Mouse (Mus musculus): ENCODE measurements at regions not wholly inside any gene's neighbourhood (a gene's known extent, or its start where the extent isn't known, plus 50 kb on each side); places are given as distances from the start of the nearest gene placed in this dataset.
A peak's percentile ranks its signal among the peaks of the same experiment; 100 is the strongest.
"Not testable (repeated sequence)": the region's sequence is repeated elsewhere in the genome, so short reads cannot be mapped to it uniquely, and the experiment has no call there.

- ATAC-seq (ENCODE audit: low FRiP score, low TSS enrichment), result no peak
- no peaks in the 10 kb centered on the region for H3K36me3 ChIP-seq (ENCODE audit: insufficient read depth, low read length)
- H3K4me3 ChIP-seq (ENCODE audit: low read length), result no peak overlapping the region
- H3K9me3 ChIP-seq (ENCODE audit: low read length), result no peaks in the 10 kb centered on the region
- H3K9ac ChIP-seq (replicated peaks; ENCODE audit: low read length), result no peak overlapping the region
- H3K27ac ChIP-seq (ENCODE audit: low read length), result no peak overlapping the region
- H3K4me2 ChIP-seq (replicated peaks; ENCODE audit: low read depth, low read length), result no peak overlapping the region
- H3K27me3 ChIP-seq (ENCODE audit: insufficient read depth, low read length), result no peaks in the 10 kb centered on the region
- H3K4me1 ChIP-seq (ENCODE audit: insufficient read depth, low read length), result no peaks in the 10 kb centered on the region
- WGBS, result 78% methylated on average over 7 of the region's 7 CpGs
These were observed 157.4 kb downstream of the Prdm2 start for GRCm38 (mm10) chr4:143055371-143055770.

GRCm38 (mm10) chr4:143053029-143053428 lies 159.8 kb downstream of the Prdm2 start:
- ATAC-seq (ENCODE audit: low FRiP score, low TSS enrichment), result no peak
- Histone ChIP-seq H3K36me3 (ENCODE audit: insufficient read depth, low read length) (no peaks in the 10 kb centered on the region), H3K9me3 (ENCODE audit: low read length) (no peaks in the 10 kb centered on the region), H3K27me3 (ENCODE audit: insufficient read depth, low read length) (no peaks in the 10 kb centered on the region), H3K9ac (replicated peaks; ENCODE audit: low read length) (no peak overlapping the region), H3K27ac (ENCODE audit: low read length) (no peak overlapping the region), H3K4me3 (ENCODE audit: low read length) (no peak overlapping the region), H3K4me2 (replicated peaks; ENCODE audit: low read depth, low read length) (no peak overlapping the region), H3K4me1 (ENCODE audit: insufficient read depth, low read length) (no peaks in the 10 kb centered on the region)
- WGBS, result 86% methylated on average over 5 of the region's 5 CpGs

- 83% methylated on average over 1 of the region's 1 CpGs for WGBS
These were observed 161.6 kb downstream of the Prdm2 start for GRCm38 (mm10) chr4:143051205-143051604.

GRCm38 (mm10) chr4:143045245-143045644 lies 167.6 kb downstream of the Prdm2 start:
- ATAC-seq (ENCODE audit: low FRiP score, low TSS enrichment), result no peak
- Histone ChIP-seq H3K9me3 (ENCODE audit: low read length) (no peaks in the 10 kb centered on the region), H3K27me3 (ENCODE audit: insufficient read depth, low read length) (no peaks in the 10 kb centered on the region), H3K36me3 (ENCODE audit: insufficient read depth, low read length) (no peaks in the 10 kb centered on the region), H3K9ac (replicated peaks; ENCODE audit: low read length) (no peak overlapping the region), H3K4me1 (ENCODE audit: insufficient read depth, low read length) (no peaks in the 10 kb centered on the region), H3K27ac (ENCODE audit: low read length) (no peak overlapping the region), H3K4me2 (replicated peaks; ENCODE audit: low read depth, low read length) (no peak overlapping the region), H3K4me3 (ENCODE audit: low read length) (no peak overlapping the region)
- 35% methylated on average over 7 of the region's 7 CpGs for whole genome bisulfite sequencing

More at GRCm38 (mm10) chr4:143051205-143051604, 161.6 kb downstream of the Prdm2 start:
- ATAC-seq (ENCODE audit: low FRiP score, low TSS enrichment), result no peak
- H3K4me1 ChIP-seq (ENCODE audit: insufficient read depth, low read length), result no peaks in the 10 kb centered on the region
- H3K9ac ChIP-seq (replicated peaks; ENCODE audit: low read length), result no peak overlapping the region
- no peaks in the 10 kb centered on the region for H3K36me3 ChIP-seq (ENCODE audit: insufficient read depth, low read length)
- H3K27me3 ChIP-seq (ENCODE audit: insufficient read depth, low read length), result no peaks in the 10 kb centered on the region
- no peak overlapping the region for H3K27ac ChIP-seq (ENCODE audit: low read length)
- H3K9me3 ChIP-seq (ENCODE audit: low read length), result no peaks in the 10 kb centered on the region
- H3K4me2 ChIP-seq (replicated peaks; ENCODE audit: low read depth, low read length), result no peak overlapping the region
- H3K4me3 ChIP-seq (ENCODE audit: low read length), result no peak overlapping the region

GRCm38 (mm10) chr4:143042806-143043205 lies 170.0 kb downstream of the Prdm2 start:
- no peaks in the 10 kb centered on the region for H3K4me1 ChIP-seq (ENCODE audit: insufficient read depth, low read length)
- H3K4me3 ChIP-seq (ENCODE audit: low read length), result no peak overlapping the region
- H3K27ac ChIP-seq (ENCODE audit: low read length), result no peak overlapping the region
- no peaks in the 10 kb centered on the region for H3K36me3 ChIP-seq (ENCODE audit: insufficient read depth, low read length)
- H3K9ac ChIP-seq (replicated peaks; ENCODE audit: low read length), result no peak overlapping the region
- H3K4me2 ChIP-seq (replicated peaks; ENCODE audit: low read depth, low read length), result no peak overlapping the region
- ATAC-seq (ENCODE audit: low FRiP score, low TSS enrichment), result no peak
- WGBS, result 67% methylated on average over 6 of the region's 6 CpGs
- no peaks in the 10 kb centered on the region for H3K27me3 ChIP-seq (ENCODE audit: insufficient read depth, low read length)
- no peaks in the 10 kb centered on the region for H3K9me3 ChIP-seq (ENCODE audit: low read length)

- Histone ChIP-seq H3K27ac (ENCODE audit: low read length) (no peak overlapping the region), H3K9ac (replicated peaks; ENCODE audit: low read length) (no peak overlapping the region), H3K9me3 (ENCODE audit: low read length) (no peaks in the 10 kb centered on the region), H3K36me3 (ENCODE audit: insufficient read depth, low read length) (no peaks in the 10 kb centered on the region), H3K27me3 (ENCODE audit: insufficient read depth, low read length) (no peaks in the 10 kb centered on the region), H3K4me1 (ENCODE audit: insufficient read depth, low read length) (no peaks in the 10 kb centered on the region), H3K4me3 (ENCODE audit: low read length) (no peak overlapping the region), H3K4me2 (replicated peaks; ENCODE audit: low read depth, low read length) (no peak overlapping the region)
- WGBS, result 69% methylated on average over 9 of the region's 9 CpGs
- no peak for ATAC-seq (ENCODE audit: low FRiP score, low TSS enrichment)
These were observed 174.2 kb downstream of the Prdm2 start for GRCm38 (mm10) chr4:143038626-143039025.

- no peak overlapping the region for H3K27ac ChIP-seq (ENCODE audit: low read length)
- H3K4me2 ChIP-seq (replicated peaks; ENCODE audit: low read depth, low read length), result no peak overlapping the region
- H3K9ac ChIP-seq (replicated peaks; ENCODE audit: low read length), result no peak overlapping the region
- H3K4me1 ChIP-seq (ENCODE audit: insufficient read depth, low read length), result no peaks in the 10 kb centered on the region
- no peak overlapping the region for H3K4me3 ChIP-seq (ENCODE audit: low read length)
- no peaks in the 10 kb centered on the region for H3K9me3 ChIP-seq (ENCODE audit: low read length)
- H3K36me3 ChIP-seq (ENCODE audit: insufficient read depth, low read length), result no peaks in the 10 kb centered on the region
- ATAC-seq (ENCODE audit: low FRiP score, low TSS enrichment), result no peak
- 54% methylated on average over 4 of the region's 4 CpGs for WGBS
- H3K27me3 ChIP-seq (ENCODE audit: insufficient read depth, low read length), result no peaks in the 10 kb centered on the region
These were observed 176.1 kb downstream of the Prdm2 start for GRCm38 (mm10) chr4:143036704-143037103.

- not testable (repeated sequence) for H3K4me3 ChIP-seq (ENCODE audit: low read length); H3K9ac ChIP-seq (replicated peaks; ENCODE audit: low read length); H3K27ac ChIP-seq (ENCODE audit: low read length); H3K4me2 ChIP-seq (replicated peaks; ENCODE audit: low read depth, low read length); ATAC-seq (ENCODE audit: low FRiP score, low TSS enrichment); H3K27me3 ChIP-seq (ENCODE audit: insufficient read depth, low read length); H3K4me1 ChIP-seq (ENCODE audit: insufficient read depth, low read length); H3K36me3 ChIP-seq (ENCODE audit: insufficient read depth, low read length); H3K9me3 ChIP-seq (ENCODE audit: low read length)
- WGBS, result 63% methylated on average over 2 of the region's 2 CpGs
These were observed 177.7 kb downstream of the Prdm2 start for GRCm38 (mm10) chr4:143035089-143035488.

GRCm38 (mm10) chr4:143034324-143034723 lies 178.5 kb downstream of the Prdm2 start:
- H3K9me3 ChIP-seq (ENCODE audit: low read length); H3K4me1 ChIP-seq (ENCODE audit: insufficient read depth, low read length); H3K36me3 ChIP-seq (ENCODE audit: insufficient read depth, low read length); H3K27ac ChIP-seq (ENCODE audit: low read length); H3K4me2 ChIP-seq (replicated peaks; ENCODE audit: low read depth, low read length); H3K4me3 ChIP-seq (ENCODE audit: low read length); ATAC-seq (ENCODE audit: low FRiP score, low TSS enrichment); H3K27me3 ChIP-seq (ENCODE audit: insufficient read depth, low read length); H3K9ac ChIP-seq (replicated peaks; ENCODE audit: low read length): not testable (repeated sequence)
- WGBS, result 82% methylated on average over 2 of the region's 2 CpGs

- not testable (repeated sequence) for H3K4me3 ChIP-seq (ENCODE audit: low read length); ATAC-seq (ENCODE audit: low FRiP score, low TSS enrichment); H3K9me3 ChIP-seq (ENCODE audit: low read length); H3K27ac ChIP-seq (ENCODE audit: low read length); H3K4me2 ChIP-seq (replicated peaks; ENCODE audit: low read depth, low read length); H3K36me3 ChIP-seq (ENCODE audit: insufficient read depth, low read length); H3K9ac ChIP-seq (replicated peaks; ENCODE audit: low read length); H3K27me3 ChIP-seq (ENCODE audit: insufficient read depth, low read length); H3K4me1 ChIP-seq (ENCODE audit: insufficient read depth, low read length)
- WGBS, result 70% methylated on average over 4 of the region's 4 CpGs
These were observed 183.0 kb downstream of the Prdm2 start for GRCm38 (mm10) chr4:143029813-143030212.

GRCm38 (mm10) chr4:143027292-143027691 lies 185.5 kb downstream of the Prdm2 start:
- Histone ChIP-seq H3K4me3 (ENCODE audit: low read length) (no peak overlapping the region), H3K36me3 (ENCODE audit: insufficient read depth, low read length) (no peaks in the 10 kb centered on the region), H3K4me1 (ENCODE audit: insufficient read depth, low read length) (no peaks in the 10 kb centered on the region), H3K4me2 (replicated peaks; ENCODE audit: low read depth, low read length) (no peak overlapping the region), H3K9ac (replicated peaks; ENCODE audit: low read length) (no peak overlapping the region), H3K9me3 (ENCODE audit: low read length) (no peaks in the 10 kb centered on the region; the same call in 1 of the 2 replicates), H3K27ac (ENCODE audit: low read length) (no peak overlapping the region), H3K27me3 (ENCODE audit: insufficient read depth, low read length) (no peaks in the 10 kb centered on the region; the same call in 1 of the 2 replicates)
- ATAC-seq (ENCODE audit: low FRiP score, low TSS enrichment), result peak; percentile 77
- 12% methylated on average over 5 of the region's 5 CpGs for WGBS

Data from kidney, embryonic 16.5 days (tissue).